Mouse (Mus musculus) megakaryocyte progenitor cell, adult 5-6 weeks (primary cell): ENCODE results near the gene Tnk1. TPM values are rescaled to one million over a fixed set of nuclear protein-coding genes. Genes with fewer than 3 reads are reported as not detected.

Experiments used
- ATAC-seq: replicated peaks from 2 replicates; pipeline ENCODE4 v1.8.0; 2016; ENCODE audit warnings: mild to moderate bottlenecking, moderate TSS enrichment, inconsistent platforms; ENCODE audit not compliant: poor library complexity
- total RNA-seq, 2 experiments: library from RNA; stranded (forward) in 1 of 2; stranded (reverse) in 1 of 2; fragments of 157-497, 149-512 nt in 1 of 2; fragments of 200-1000 nt in 1 of 2; gene quantifications; 2 replicates each; pipeline versions ENCODE4 v1.2.3 to v1.2.4; 2015 to 2017

The Tnk1 gene
- total RNA-seq (2015): 0.32 TPM in 1 of 2 replicates, not detected in the other
- total RNA-seq (2017): 0.54 TPM in 1 of 2 replicates, not detected in the other

- no peak for ATAC-seq
These were observed at the start of gene Tnk1 for GRCm38 (mm10) chr11:69858113-69858998. Gene Tnk1 (minus strand): TSS chr11:69858730.

GRCm38 (mm10) chr11:69904311-69904710 lies 45.8 kb upstream of the Tnk1 start:
- ATAC-seq: no peak

GRCm38 (mm10) chr11:69902972-69903371 lies 44.4 kb upstream of the Tnk1 start:
- ATAC-seq: no peak

- ATAC-seq: no peak
These were observed 43.5 kb upstream of the Tnk1 start for GRCm38 (mm10) chr11:69901993-69902392.

GRCm38 (mm10) chr11:69901406-69901846 lies 42.9 kb upstream of the Tnk1 start:
- peak; percentile 87 for ATAC-seq

GRCm38 (mm10) chr11:69900471-69901405 lies 42.2 kb upstream of the Tnk1 start, which contains the start of the genes 2810408A11Rik and Neurl4:
Gene 2810408A11Rik (minus strand): TSS chr11:69900987.
Gene Neurl4 (plus strand): TSS chr11:69901072.
- peak; percentile 83 for ATAC-seq

GRCm38 (mm10) chr11:69899870-69900269 lies 41.3 kb upstream of the Tnk1 start:
- no peak for ATAC-seq

- peak; percentile 79 for ATAC-seq
These were observed 36.8 kb upstream of the Tnk1 start, which contains the start of gene Acap1 for GRCm38 (mm10) chr11:69895291-69895690. Gene Acap1 (minus strand): TSS chr11:69895539.

- ATAC-seq: peak; percentile 70
These were observed 36.1 kb upstream of the Tnk1 start for GRCm38 (mm10) chr11:69894671-69895070.

GRCm38 (mm10) chr11:69891482-69891881 lies 33.0 kb upstream of the Tnk1 start:
- ATAC-seq: peak; percentile 40

- ATAC-seq: peak; percentile 70
These were observed 28.5 kb upstream of the Tnk1 start for GRCm38 (mm10) chr11:69886907-69887635.

GRCm38 (mm10) chr11:69884663-69885062 lies 26.1 kb upstream of the Tnk1 start:
- ATAC-seq: no peak

GRCm38 (mm10) chr11:69884240-69884639 lies 25.7 kb upstream of the Tnk1 start:
- ATAC-seq: no peak

- ATAC-seq: 0 out of 2 replicates have a peak, but pooled peaks have one; percentile 6
These were observed 25.1 kb upstream of the Tnk1 start for GRCm38 (mm10) chr11:69883527-69884151.

GRCm38 (mm10) chr11:69883066-69883465 lies 24.5 kb upstream of the Tnk1 start:
- ATAC-seq: no peak

- ATAC-seq: no peak
These were observed 23.5 kb upstream of the Tnk1 start for GRCm38 (mm10) chr11:69881787-69882670.

- ATAC-seq: peak; percentile 56
These were observed 22.5 kb upstream of the Tnk1 start, which contains the start of gene Kctd11 for GRCm38 (mm10) chr11:69880853-69881603. Gene Kctd11 (minus strand): TSS chr11:69881406.

GRCm38 (mm10) chr11:69880506-69880852 lies 21.9 kb upstream of the Tnk1 start:
- ATAC-seq: peak; percentile 35
